Mouse (Mus musculus): ENCODE measurements around the gene 4931406P16Rik.

4931406P16Rik gene

DNA sequence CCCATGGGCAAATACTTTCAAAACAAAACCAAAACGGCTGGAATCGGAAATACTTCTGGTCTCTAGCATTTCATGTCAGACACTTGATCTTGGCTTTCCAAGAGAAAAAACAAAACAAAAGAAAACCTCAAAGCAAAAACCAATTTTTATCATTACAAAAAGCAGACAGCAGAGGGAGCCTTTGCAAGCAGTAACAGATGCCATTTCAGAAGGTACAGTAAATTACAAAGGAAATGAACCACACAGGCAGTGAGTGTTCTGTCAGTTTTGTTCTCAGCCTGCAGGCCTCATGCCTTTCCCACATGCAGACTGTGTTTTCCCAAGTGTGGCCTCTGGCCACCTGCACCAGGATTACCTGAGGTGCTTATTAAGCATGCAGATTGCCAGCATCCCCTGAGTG is 61.3 kb downstream of the 4931406P16Rik start:
- no peak for DNase-seq (ENCODE audit: low read depth in 1 of 2, low spot score in 2 of 2)

DNA sequence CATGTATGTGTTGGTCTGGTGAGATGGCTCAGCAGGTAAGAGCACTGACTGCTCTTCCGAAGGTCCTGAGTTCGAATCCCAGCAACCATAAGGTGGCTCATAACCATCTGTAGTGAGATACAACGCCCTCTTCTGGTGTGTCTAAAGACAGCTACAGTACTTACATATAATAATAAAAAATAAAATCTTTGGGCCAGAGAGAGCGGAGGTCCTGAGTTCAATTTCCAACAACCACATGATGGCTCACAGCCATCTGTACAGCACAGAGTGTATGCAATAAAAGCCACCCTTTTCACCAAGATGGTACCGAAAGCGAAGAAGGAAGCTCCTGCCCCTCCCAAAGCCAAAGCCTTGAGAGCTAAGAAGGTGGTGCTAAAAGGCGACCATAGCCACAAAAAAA is 62.6 kb downstream of the 4931406P16Rik start, which contains the start of gene Gm6096:
Gene Gm6096 (plus strand): TSS at position 301 of the 400 bp plus-strand sequence.
- DNase-seq (ENCODE audit: low read depth in 1 of 2, low spot score in 2 of 2), result no peak

DNA sequence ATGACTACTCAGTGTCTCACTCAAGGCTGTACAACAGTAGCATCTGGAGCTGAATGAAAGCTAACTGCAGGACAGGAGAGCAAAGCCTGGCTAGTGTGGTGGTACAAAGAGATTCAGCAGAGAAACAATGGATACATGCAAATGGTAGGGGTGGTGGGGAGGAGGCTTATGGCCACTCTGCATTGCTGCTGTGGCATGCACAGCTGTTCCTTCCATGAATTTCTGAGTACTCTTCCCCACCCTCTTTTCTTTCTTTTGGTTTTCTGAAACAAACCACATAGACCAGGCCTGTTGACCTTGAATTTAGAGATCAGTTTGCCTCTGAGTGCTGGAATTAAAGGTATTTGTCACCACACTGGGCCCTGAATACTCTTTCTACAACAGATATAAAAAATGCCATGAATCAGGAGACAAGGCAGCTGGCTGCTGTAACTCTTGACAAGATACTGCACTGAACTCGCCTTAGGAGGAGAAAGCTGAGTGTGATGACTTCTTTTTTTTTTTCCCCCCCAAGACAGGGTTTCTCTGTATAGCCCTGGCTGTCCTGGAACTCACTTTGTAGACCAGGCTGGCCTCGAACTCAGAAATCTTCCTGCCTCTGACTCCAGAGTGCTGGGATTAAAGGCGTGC is 66.4 kb downstream of the 4931406P16Rik start:
- no peak for DNase-seq (ENCODE audit: low read depth in 1 of 2, low spot score in 2 of 2)

DNA sequence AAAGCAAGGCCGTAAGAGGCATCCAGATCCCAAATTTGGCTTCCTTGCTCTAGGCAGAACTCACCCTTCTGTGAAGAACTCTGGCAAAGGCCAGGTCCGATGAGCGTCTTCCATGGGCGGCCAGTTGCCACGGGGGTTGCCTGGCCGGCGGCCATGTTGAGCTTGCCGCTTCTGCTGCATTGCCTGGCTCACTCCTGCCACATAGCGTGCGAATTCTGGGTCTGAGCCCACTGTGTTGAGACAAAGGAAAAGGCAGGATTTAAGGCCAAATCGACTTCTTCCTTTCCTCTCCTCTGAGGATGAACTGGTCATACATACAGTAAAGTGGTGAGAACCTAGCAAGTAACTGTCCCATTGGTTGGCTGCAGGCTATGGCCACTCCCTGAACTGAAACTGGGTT is 71.2 kb downstream of the 4931406P16Rik start:
- DNase-seq (ENCODE audit: low read depth in 1 of 2, low spot score in 2 of 2), result no peak

DNA sequence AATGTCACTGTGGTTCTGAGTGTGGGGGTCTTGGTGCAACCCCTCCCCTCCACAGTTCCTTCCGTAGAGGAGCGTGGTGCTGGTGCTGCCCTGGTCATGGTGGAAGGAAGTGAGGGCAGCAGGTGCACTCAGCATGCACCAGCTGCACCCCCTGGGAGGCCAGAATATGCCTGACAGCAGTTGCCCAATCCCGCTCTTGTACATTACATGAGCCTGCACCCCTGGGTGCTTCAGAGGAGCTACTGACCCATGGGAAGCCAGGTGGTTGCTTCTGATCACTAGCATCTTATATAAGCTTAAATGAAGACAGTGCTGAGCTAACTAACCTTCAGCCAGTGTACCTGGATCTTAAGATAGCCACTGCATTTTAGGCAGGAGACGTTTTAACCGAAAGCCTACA is 75.3 kb downstream of the 4931406P16Rik start:
- DNase-seq (ENCODE audit: low read depth in 1 of 2, low spot score in 2 of 2), result no peak

DNA sequence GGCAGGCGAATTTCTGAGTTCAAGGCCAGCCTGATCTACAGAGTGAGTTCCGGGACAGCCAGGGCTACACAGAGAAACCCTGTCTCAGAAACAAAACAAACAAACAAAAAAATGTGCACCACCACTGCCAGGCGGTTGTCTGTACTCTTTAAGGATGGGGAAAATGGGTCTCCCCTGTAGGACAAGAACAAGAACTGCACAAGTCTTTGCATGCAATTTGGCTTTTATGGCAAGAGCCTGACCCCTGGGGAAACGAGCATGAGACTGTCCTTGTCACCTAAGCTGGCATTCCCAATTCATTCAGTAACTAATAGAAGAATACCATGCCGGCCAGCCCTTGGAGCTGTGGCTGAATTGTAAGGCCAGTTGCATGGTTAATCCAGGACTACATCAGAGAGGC is 77.7 kb downstream of the 4931406P16Rik start:
- DNase-seq (ENCODE audit: low read depth in 1 of 2, low spot score in 2 of 2), result no peak

DNA sequence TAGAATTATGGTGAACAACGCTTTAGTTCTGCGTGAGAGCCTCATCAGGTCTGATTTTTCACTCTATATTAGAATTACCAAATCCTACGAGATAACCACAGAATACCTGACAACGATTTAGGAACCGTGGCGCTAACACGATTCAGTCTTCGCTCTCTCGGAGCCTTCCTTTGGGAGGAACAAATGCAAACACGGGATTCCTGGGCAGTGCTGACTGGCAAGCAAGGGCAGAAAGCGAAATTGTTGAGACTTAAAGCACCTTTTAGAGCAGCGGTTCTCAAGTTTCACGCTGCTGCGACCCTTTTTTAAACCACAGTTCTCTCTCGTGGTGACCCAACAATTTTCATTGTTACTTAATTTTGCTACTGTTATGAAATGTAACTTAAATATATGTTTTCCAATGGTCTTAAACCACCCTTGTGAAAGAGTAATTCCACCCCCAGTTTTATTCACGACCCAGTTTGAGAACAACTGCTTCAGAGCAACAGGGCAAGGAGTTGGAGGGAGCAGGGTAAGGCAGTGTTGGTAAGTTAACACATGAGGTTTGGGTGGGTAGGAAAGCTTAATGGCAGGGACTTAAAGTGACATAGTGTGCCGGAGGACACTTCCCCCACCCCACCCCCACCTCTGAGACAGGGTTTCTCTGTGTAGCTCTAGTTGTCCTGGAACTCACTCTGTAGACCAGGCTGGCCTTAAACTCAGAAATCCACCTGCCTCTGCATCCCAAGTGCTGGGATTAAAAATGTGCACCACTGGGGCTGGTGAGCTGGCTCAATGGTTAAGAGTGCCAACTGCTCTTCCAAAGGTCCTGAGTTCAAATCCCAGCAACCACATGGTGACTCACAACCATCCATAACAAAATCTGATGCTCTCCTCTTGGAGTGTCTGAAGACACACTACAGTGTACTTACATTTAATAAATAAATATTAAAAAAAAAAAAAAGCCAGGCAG is 78.5 kb downstream of the 4931406P16Rik start:
- DNase-seq (ENCODE audit: low read depth in 1 of 2, low spot score in 2 of 2), result no peak

DNA sequence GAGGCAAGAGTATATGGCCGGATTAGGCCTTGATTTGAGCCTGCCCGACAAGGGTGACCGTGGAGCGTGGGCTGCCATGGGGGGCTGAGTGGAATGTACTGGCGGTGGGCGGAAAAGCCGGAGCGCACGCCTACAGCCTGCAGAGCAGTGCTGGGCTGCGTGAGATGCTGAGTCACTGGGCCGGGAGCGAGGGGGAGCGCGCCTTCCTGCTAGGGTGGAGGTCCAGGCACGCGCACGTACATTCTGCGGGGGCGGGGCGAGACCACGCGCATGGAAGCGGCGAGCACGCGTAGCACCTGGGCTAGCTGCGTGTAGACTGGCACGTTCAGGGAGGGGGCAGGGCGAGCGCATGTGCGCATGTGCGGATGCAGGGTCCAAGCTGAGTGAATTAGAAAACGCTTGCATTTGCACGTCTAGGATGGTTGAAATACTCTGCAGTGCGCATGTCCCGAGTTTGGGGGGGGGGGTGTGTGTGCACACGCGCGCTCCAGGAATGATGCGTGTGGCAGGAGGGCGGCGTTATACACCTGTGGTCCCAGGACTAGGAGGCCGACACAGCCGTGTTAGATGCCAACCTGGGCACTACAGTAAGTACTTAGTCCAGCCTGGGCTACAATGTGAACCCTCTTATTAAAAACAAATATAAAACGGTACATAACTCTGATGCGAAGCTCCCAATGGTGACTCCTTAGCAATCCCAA is 79.3 kb downstream of the 4931406P16Rik start:
- DNase-seq (ENCODE audit: low read depth in 1 of 2, low spot score in 2 of 2), result peak; percentile 73 to 78

DNA sequence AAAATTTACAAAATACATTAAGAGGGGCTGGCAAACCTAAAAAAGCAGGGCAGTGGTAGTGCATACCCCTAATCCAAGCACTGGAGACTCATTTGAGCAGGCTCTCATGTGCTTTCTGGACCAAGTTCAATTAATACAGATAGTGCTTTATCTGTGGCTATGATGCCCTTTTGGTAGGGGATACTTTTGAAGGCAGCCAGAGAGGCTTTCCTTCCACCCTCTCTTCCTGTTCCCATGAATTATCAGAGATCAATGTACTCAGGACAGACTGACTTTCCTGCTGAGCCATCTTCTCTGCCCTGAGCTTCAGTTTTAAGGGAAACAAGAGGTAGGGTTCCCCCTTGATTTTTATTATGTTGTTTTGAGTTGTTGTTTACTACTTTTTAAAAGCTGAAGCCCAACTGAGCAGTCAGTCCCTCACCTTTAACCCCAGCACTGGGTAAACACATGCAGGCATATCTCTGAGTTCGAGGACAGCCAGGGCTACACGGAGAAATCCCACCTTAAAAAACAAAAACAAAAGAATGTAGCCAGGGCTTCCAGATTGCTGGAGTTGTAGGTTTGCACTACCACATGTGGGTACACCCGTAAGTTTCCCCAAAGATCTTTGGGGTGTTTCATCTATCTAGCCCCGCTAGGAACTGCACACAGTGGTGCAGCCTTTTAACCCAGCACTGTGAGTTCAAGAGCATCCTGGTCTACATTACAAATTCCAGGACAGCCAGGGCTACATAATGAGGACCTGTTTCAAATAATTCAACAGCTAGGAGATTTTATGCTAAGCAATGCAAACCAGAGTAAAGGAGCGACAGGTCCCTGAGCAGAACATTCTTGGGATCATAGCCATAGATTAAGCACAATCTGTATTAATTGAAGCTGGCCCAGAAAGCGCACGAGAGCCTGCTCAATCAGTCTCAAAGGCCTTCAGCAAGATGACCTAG is 80.3 kb downstream of the 4931406P16Rik start:
- DNase-seq (ENCODE audit: low read depth in 1 of 2, low spot score in 2 of 2), result no peak

DNA sequence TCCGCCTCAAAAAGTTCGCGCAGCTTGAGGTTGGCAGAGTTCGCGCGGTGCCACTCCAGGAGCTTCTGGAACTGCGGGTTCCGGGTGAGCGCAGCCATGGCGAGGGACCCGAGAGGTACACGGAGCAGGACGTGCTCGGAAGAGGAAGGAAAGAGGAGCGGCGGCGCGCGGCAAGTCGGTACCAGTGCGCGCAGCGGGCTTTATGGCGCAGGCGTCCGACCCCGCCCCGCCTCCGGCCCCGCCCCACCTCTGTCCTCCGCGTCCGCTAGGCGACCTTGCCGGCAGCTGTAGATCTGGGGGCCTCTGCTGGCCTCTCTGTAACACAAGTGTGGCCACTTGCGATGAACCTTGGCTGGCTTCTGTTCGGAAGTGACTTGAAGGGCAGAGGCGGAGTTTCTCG is 83.2 kb downstream of the 4931406P16Rik start, which contains the start of gene Gpi1:
Gene Gpi1 (minus strand): TSS at position 221 of the 400 bp plus-strand sequence.
- DNase-seq (ENCODE audit: low read depth in 1 of 2, low spot score in 2 of 2), result peak; percentile 24 to 50

DNA sequence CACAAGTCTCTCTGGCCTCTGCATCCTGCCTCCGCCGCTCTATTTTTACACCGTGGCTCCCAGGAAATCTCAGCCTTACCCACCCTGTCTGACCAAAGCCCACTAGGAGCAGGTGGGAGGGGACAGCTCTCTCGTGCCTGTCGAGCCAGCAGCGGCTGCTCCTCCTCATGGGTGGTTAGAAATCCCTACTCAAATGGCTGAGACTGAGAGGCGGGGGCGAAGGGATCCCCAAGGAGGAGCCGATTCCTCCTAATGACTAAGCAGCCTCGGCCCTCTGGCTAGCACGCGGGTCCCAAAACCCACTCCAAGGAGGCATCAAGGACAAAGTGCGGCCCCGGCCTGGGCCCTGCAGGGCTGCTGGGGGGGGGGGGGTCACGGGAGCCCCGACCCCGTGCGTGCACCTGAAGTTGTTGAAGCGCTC is 83.7 kb downstream of the 4931406P16Rik start:
- no peak for DNase-seq (ENCODE audit: low read depth in 1 of 2, low spot score in 2 of 2)

DNA sequence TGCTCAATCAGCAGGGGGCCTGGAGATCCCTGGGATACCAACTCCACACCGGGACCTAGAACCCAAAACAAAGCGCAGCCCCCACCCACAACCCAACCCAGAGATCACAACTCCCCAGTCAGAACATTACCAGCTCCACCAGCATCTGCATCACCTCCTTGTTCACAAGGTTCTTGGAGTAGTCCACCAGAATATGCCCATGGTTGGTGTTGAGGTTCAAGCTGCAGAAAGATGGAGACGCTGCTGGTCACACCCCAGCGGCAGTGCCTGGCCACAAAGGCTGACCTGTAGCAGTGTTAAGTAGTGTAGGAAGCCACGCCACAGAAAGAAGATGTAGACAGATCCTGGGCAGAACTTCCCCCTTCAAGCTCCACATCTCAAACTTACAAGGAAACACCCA is 84.2 kb downstream of the 4931406P16Rik start:
- no peak for DNase-seq (ENCODE audit: low read depth in 1 of 2, low spot score in 2 of 2)

DNA sequence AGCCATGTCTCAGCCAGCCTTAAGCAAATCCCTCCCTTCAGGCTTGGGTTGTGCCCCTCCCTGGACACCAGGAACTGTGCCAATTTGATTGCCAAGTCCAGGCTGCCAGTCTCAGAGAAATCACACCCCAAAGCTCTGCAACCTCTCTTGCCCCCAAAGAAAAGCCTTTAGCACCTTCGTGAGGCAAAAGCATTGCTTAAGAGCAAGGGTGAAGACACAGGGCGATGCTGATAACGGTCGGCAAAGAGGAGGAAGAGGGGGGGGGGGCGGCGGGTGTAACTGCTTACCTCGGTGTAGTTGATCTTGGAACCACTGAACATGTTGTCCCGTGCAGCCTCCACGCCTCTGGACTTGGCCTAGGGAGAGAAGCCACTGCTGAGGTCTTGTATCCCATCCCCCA is 84.7 kb downstream of the 4931406P16Rik start:
- no peak for DNase-seq (ENCODE audit: low read depth in 1 of 2, low spot score in 2 of 2)

DNA sequence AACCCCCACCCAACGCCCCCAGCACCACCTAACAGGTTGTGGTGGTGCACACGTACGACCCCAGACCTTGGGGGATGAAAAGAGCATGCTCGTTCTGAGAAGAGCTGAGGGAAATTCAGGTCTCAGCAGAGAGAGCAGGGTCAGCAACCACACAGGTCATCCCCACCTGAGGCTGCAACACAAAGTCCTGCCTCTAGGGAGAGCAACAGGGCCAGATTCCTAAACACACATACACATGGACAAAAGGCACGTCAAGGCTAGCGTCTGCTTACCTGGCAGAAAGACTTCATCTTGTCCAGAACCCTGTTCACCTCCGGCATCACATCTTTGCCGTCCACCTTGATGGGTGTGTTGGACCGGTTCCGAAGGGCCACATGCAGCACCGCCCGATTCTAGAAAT is 86.5 kb downstream of the 4931406P16Rik start:
- no peak for DNase-seq (ENCODE audit: low read depth in 1 of 2, low spot score in 2 of 2)

DNA sequence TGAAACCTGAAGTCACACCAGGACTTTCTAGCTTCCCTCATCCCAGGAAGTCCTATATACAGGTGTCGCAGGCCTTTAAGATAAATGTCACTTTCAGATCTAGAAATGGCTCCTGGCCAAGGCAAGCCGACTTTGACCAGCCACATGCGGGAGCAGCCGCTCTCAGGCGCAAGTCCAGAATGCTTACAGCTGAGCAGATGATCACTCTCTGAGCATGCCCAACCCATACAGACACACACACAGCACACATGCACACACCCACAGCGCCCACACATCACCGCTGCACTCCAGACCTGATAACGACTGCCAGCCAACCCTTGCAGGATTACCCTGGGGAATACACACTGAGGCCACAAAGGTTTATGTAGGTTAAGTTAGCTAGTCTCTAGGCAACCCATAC is 87.3 kb downstream of the 4931406P16Rik start:
- DNase-seq (ENCODE audit: low read depth in 1 of 2, low spot score in 2 of 2), result no peak

DNA sequence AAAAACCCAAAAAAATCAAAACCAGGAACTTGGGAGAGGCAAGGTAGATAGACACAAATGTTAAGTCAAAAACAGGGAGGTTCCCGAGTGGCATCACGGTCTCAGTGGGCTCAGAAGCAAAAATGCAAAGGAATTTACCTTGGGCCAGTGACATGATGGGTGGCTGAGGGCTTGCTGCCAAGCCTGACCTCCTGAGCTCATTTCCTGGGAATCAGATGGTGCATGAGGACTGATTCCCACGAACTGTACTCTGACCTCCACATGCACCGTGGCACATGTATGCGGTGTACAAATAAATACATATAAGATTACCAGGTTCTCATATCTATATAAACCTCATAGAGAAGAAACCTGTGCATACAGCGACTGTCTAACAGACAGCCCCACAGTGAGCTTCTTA is 89.0 kb downstream of the 4931406P16Rik start:
- DNase-seq (ENCODE audit: low read depth in 1 of 2, low spot score in 2 of 2), result no peak

DNA sequence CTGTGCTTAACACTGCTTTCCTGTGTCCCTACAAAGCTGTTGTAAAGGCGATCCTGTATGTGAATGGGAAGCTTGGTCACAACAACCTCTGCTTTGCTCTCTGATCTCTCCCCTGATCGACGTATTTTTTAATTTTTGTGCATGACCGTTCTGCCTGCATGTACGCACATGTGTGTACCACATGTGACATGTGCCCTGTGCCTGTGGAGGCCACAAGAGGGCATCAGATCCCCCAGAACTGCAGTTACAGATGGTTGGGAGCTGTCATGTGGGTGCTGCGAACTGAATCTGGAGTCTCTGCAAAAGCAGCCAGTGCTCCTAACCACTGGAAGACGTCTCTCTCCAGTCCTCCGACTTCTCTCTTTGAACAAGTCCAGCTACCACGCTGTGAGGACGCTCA is 91.0 kb downstream of the 4931406P16Rik start:
- no peak for DNase-seq (ENCODE audit: low read depth in 1 of 2, low spot score in 2 of 2)

DNA sequence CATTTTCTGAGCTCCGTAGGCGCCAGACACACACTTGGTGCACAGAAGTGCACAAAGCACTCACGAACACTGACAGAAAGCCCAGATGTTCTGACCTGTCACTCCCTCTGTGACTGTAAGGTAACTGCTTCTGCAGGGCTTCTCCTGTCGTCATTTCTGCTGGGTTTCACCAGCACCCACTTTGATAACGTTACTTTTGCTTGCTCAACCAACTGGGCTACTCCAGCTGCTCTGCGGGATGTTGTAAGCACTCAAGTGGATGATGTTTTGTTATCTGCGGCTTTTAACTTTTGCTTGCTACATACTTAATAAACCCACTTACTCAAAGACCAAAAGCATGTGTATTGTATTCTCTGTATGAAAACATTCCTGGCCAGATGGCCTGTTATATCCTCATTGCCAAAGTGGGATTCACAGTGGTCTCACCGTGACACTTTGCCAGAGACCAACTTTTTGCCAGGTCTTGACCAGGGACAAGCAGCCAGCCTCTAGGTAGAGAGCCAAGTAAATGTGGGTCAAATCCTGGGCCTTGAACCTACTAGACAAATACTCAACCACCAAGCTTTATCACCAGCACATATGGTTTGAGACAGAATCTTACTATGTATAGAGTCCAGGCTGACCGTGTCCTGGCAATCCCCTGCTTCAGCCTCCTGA is 91.6 kb downstream of the 4931406P16Rik start:
- DNase-seq (ENCODE audit: low read depth in 1 of 2, low spot score in 2 of 2), result no peak

DNA sequence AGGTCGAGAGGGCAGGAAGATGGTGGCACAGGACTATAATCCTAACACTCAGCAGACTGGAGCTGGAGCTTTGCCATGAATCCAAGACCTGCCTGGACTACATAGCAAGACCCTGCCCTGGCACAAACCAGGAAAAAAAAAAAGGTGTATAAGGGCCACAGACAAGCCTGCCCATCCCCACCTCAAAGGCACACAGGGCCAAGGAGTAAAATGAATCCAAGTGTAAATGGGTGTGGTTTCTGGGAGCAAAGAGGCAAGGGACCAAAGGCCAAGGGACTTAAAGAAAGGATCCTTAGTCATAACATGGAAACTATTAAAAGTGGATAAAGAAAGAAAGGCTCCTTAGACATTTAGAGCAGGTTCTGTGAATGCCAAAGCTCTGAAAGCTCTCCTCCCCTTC is 94.9 kb downstream of the 4931406P16Rik start:
- no peak for DNase-seq (ENCODE audit: low read depth in 1 of 2, low spot score in 2 of 2)

DNA sequence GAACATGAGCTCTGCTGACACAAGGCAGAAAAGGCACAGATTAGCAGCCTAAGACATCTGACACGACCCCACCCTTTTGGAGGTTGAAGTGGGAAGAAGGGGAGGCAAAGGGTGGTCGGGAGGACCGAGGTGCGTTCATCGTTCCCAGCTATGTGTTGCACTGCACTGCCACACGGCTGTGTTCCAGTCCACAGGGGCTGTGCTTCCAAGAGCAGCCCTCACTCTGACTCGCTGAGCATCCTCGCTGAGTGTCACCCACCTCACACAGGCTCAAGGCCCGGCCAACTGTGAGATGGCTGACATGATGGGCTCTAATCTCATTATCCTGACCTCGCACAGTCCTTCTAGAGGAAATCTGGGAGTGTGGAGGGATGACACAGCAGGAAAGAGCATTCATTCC is 96.9 kb downstream of the 4931406P16Rik start:
- DNase-seq (ENCODE audit: low read depth in 1 of 2, low spot score in 2 of 2), result no peak
